Mouse (Mus musculus): ENCODE data around the gene Bpifb2. TPM values are rescaled to one million over a fixed set of nuclear protein-coding genes. Genes with fewer than 3 reads are reported as not detected.

Gene Bpifb2
- polyA plus RNA-seq, 1 experiment from 2014 or later, result not detected

- 90% methylated on average over 6 of the region's 6 CpGs for WGBS
- no peaks in the 10 kb centered on the region for H3K27me3 ChIP-seq
- no peak overlapping the region for H3K27ac ChIP-seq
- H3K4me2 ChIP-seq, result no peak overlapping the region
- no peak overlapping the region for H3K4me3 ChIP-seq
- no peak overlapping the region for H3K9ac ChIP-seq
- no peaks in the 10 kb centered on the region for H3K9me3 ChIP-seq
- H3K36me3 ChIP-seq, result no peaks in the 10 kb centered on the region
- H3K4me1 ChIP-seq, result no peaks in the 10 kb centered on the region
- ATAC-seq (ENCODE audit: insufficient number of reproducible peaks, low FRiP score, low TSS enrichment, low read depth), result no peak
Observed at GRCm38 (mm10) chr2:153935348-153935747, 60.5 kb downstream of the Bpifb2 start.

GRCm38 (mm10) chr2:153937843-153938242 lies 63.0 kb downstream of the Bpifb2 start, which contains the start of gene Bpifb4:
Gene Bpifb4 (plus strand): TSS chr2:153938212.
- Histone ChIP-seq H3K27ac (no peak within 1 kb of the TSS), H3K4me2 (no peak within 1 kb of the TSS), H3K36me3 (no peaks in the 10 kb centered on the region), H3K9me3 (no peaks in the 10 kb centered on the region), H3K4me1 (no peaks in the 10 kb centered on the region), H3K9ac (no peak within 1 kb of the TSS), H3K4me3 (no peak within 1 kb of the TSS), H3K27me3 (no peaks in the 10 kb centered on the region)
- ATAC-seq (ENCODE audit: insufficient number of reproducible peaks, low FRiP score, low TSS enrichment, low read depth), result no peak
- WGBS, result 72% methylated on average over 5 of the region's 5 CpGs

GRCm38 (mm10) chr2:153943537-153943936 lies 68.7 kb downstream of the Bpifb2 start:
- Histone ChIP-seq H3K27me3 (no peaks in the 10 kb centered on the region), H3K4me2 (no peak overlapping the region), H3K27ac (no peak overlapping the region), H3K4me3 (no peak overlapping the region), H3K36me3 (no peaks in the 10 kb centered on the region), H3K9me3 (no peaks in the 10 kb centered on the region), H3K4me1 (no peaks in the 10 kb centered on the region), H3K9ac (no peak overlapping the region)
- no peak for ATAC-seq (ENCODE audit: insufficient number of reproducible peaks, low FRiP score, low TSS enrichment, low read depth)
- WGBS, result 42% methylated on average over 3 of the region's 3 CpGs

- Histone ChIP-seq H3K27me3 (no peaks in the 10 kb centered on the region), H3K9me3 (no peaks in the 10 kb centered on the region), H3K27ac (no peak overlapping the region), H3K36me3 (no peaks in the 10 kb centered on the region), H3K4me3 (no peak overlapping the region), H3K9ac (no peak overlapping the region), H3K4me2 (no peak overlapping the region), H3K4me1 (no peaks in the 10 kb centered on the region)
- WGBS, result 86% methylated on average over 8 of the region's 8 CpGs
- no peak for ATAC-seq (ENCODE audit: insufficient number of reproducible peaks, low FRiP score, low TSS enrichment, low read depth)
Observed at GRCm38 (mm10) chr2:153944567-153944966, 69.7 kb downstream of the Bpifb2 start.

Other genes starting within 250 kb of the Bpifb2 start
- gene Commd7, start 242.3 kb upstream of the Bpifb2 start, polyA plus RNA-seq (2015; fragmentation: Nextera tagmentation; extraction: Ambion mirVana), result 78.8 and 83.6 TPM in 2 replicates
- gene Dnmt3b, start 225.6 kb upstream of the Bpifb2 start, polyA plus RNA-seq (2015; fragmentation: Nextera tagmentation; extraction: Ambion mirVana), result 6.2 and 6.8 TPM in 2 replicates
- gene Dnmt3c, start 178.4 kb upstream of the Bpifb2 start, polyA plus RNA-seq (2015; fragmentation: Nextera tagmentation; extraction: Ambion mirVana), result 0.06 and 0.07 TPM in 2 replicates
- 218 TPM in 2 replicates for gene Mapre1, start 133.8 kb upstream of the Bpifb2 start, polyA plus RNA-seq (2015; fragmentation: Nextera tagmentation; extraction: Ambion mirVana)
- not detected in 2 replicates for gene Efcab8, start 95.1 kb upstream of the Bpifb2 start, polyA plus RNA-seq (2015; fragmentation: Nextera tagmentation; extraction: Ambion mirVana)
- not detected in 2 replicates for gene Sun5, start 4.0 kb upstream of the Bpifb2 start, polyA plus RNA-seq (2015; fragmentation: Nextera tagmentation; extraction: Ambion mirVana)
- gene Bpifb6, start 25.3 kb downstream of the Bpifb2 start, polyA plus RNA-seq (2015; fragmentation: Nextera tagmentation; extraction: Ambion mirVana), result not detected in 2 replicates
- gene Bpifb3, start 43.2 kb downstream of the Bpifb2 start, polyA plus RNA-seq (2015; fragmentation: Nextera tagmentation; extraction: Ambion mirVana), result not detected in 2 replicates
- gene Bpifb4, start 63.2 kb downstream of the Bpifb2 start, polyA plus RNA-seq (2015; fragmentation: Nextera tagmentation; extraction: Ambion mirVana), result not detected in 2 replicates
- gene Bpifa6, start 99.9 kb downstream of the Bpifb2 start, polyA plus RNA-seq (2015; fragmentation: Nextera tagmentation; extraction: Ambion mirVana), result not detected in 2 replicates
- gene Bpifa2, start 133.2 kb downstream of the Bpifb2 start, polyA plus RNA-seq (2015; fragmentation: Nextera tagmentation; extraction: Ambion mirVana), result 0.41 TPM in 1 of 2 replicates, not detected in the other

Measured in limb, embryonic 15.5 days (tissue).